Mouse (Mus musculus): ENCODE measurements around the gene Stpg3.
"Not testable (repeated sequence)": the region's sequence is repeated elsewhere in the genome, so short reads cannot be mapped to it uniquely, and the experiment has no call there.

Stpg3 gene

GRCm38 (mm10) chr2:25214444-25214843 lies at the start of gene Stpg3:
Gene Stpg3, minus strand, starts transcription at chr2:25214637.
- no peak for DNase-seq (ENCODE audit: low spot score)

GRCm38 (mm10) chr2:25263623-25264285 lies 49.3 kb upstream of the Stpg3 start:
- DNase-seq (ENCODE audit: low spot score), result no peak

GRCm38 (mm10) chr2:25262795-25263622 lies 48.6 kb upstream of the Stpg3 start:
- DNase-seq (ENCODE audit: low spot score), result no peak

- peak; percentile 91 for DNase-seq (ENCODE audit: low spot score)
Observed at GRCm38 (mm10) chr2:25262291-25262767, 47.9 kb upstream of the Stpg3 start, which contains the start of gene Tprn. Gene Tprn, plus strand, starts transcription at chr2:25262618.

GRCm38 (mm10) chr2:25261870-25262269 lies 47.4 kb upstream of the Stpg3 start:
- no peak for DNase-seq (ENCODE audit: low spot score)

GRCm38 (mm10) chr2:25258887-25259286 lies 44.5 kb upstream of the Stpg3 start:
- DNase-seq (ENCODE audit: low spot score), result no peak

GRCm38 (mm10) chr2:25257250-25257649 lies 42.8 kb upstream of the Stpg3 start:
- DNase-seq (ENCODE audit: low spot score), result not testable (repeated sequence)

- DNase-seq (ENCODE audit: low spot score), result not testable (repeated sequence)
Observed at GRCm38 (mm10) chr2:25256443-25257109, 42.1 kb upstream of the Stpg3 start.

- peak; percentile 84 for DNase-seq (ENCODE audit: low spot score)
Observed at GRCm38 (mm10) chr2:25255284-25255779, 40.9 kb upstream of the Stpg3 start, which contains the start of gene Tmem203. Gene Tmem203, plus strand, starts transcription at chr2:25255439.

GRCm38 (mm10) chr2:25252331-25252730 lies 37.9 kb upstream of the Stpg3 start:
- no peak for DNase-seq (ENCODE audit: low spot score)

GRCm38 (mm10) chr2:25246183-25247072 lies 32.0 kb upstream of the Stpg3 start, which contains the start of gene AL732309.1:
Gene AL732309.1, minus strand, starts transcription at chr2:25246863.
- DNase-seq (ENCODE audit: low spot score), result no peak

GRCm38 (mm10) chr2:25244144-25244543 lies 29.7 kb upstream of the Stpg3 start:
- no peak for DNase-seq (ENCODE audit: low spot score)

- no peak for DNase-seq (ENCODE audit: low spot score)
Observed at GRCm38 (mm10) chr2:25243342-25243741, 28.9 kb upstream of the Stpg3 start.

- DNase-seq (ENCODE audit: low spot score), result no peak
Observed at GRCm38 (mm10) chr2:25242101-25242506, 27.7 kb upstream of the Stpg3 start, which contains the start of the genes Rnf208 and Cysrt1. Gene Rnf208, plus strand, starts transcription at chr2:25242255. Gene Cysrt1, minus strand, starts transcription at chr2:25242452.

- DNase-seq (ENCODE audit: low spot score), result no peak
Observed at GRCm38 (mm10) chr2:25241438-25241775, 27.0 kb upstream of the Stpg3 start.

- peak; percentile 75 for DNase-seq (ENCODE audit: low spot score)
Observed at GRCm38 (mm10) chr2:25240723-25241437, 26.4 kb upstream of the Stpg3 start.

GRCm38 (mm10) chr2:25240310-25240709 lies 25.9 kb upstream of the Stpg3 start:
- no peak for DNase-seq (ENCODE audit: low spot score)

GRCm38 (mm10) chr2:25239766-25240165 lies 25.3 kb upstream of the Stpg3 start:
- DNase-seq (ENCODE audit: low spot score), result no peak

- DNase-seq (ENCODE audit: low spot score), result no peak
Observed at GRCm38 (mm10) chr2:25238106-25238505, 23.7 kb upstream of the Stpg3 start.

- DNase-seq (ENCODE audit: low spot score), result no peak
Observed at GRCm38 (mm10) chr2:25237522-25237921, 23.1 kb upstream of the Stpg3 start.
